Mouse (Mus musculus) neural tube, embryonic 13.5 days (tissue): ENCODE data around the gene Chd1l. TPM values are rescaled to one million over a fixed set of nuclear protein-coding genes. Genes with fewer than 3 reads are reported as not detected.
A peak's percentile ranks its signal among the peaks of the same experiment; 100 is the strongest.

Experiments
- ATAC-seq: fragments of 200-750 bp; cut with Nextera tagmentation; 2 replicates; pipeline ENCODE4 v1.8.0; 2017; ENCODE audit warnings: low read depth, mild to moderate bottlenecking, moderate TSS enrichment, moderate library complexity
- H3K27ac ChIP-seq: fragments of 300-500 bp; sonication (generic); replicated peaks from 2 replicates; pipeline ENCODE4 v1.5.1; 2015; ENCODE audit warnings: moderate library complexity, mild to moderate bottlenecking, inconsistent platforms
- H3K27me3 ChIP-seq: fragments of 300-500 bp; sonication (generic); 2 replicates; pipeline ENCODE4 v1.6.1; 2015; ENCODE audit warnings: mild to moderate bottlenecking, inconsistent platforms
- H3K36me3 ChIP-seq: fragments of 300-500 bp; sonication (generic); 2 replicates; pipeline ENCODE4 v1.6.1; 2015; ENCODE audit warnings: mild to moderate bottlenecking, inconsistent platforms
- H3K4me1 ChIP-seq: fragments of 300-500 bp; sonication (generic); replicated peaks from 2 replicates; pipeline ENCODE4 v1.6.1; 2015; ENCODE audit warnings: inconsistent platforms
- H3K4me2 ChIP-seq: fragments of 300-500 bp; sonication (generic); 2 replicates; pipeline ENCODE4 v1.6.1; 2015; ENCODE audit warnings: inconsistent platforms, mild to moderate bottlenecking, moderate library complexity
- H3K4me3 ChIP-seq: fragments of 300-500 bp; sonication (generic); 2 replicates; pipeline ENCODE4 v1.5.1; 2015; ENCODE audit warnings: mild to moderate bottlenecking, inconsistent platforms
- H3K9ac ChIP-seq: fragments of 300-500 bp; sonication (generic); 2 replicates; pipeline ENCODE4 v1.6.1; 2015; ENCODE audit warnings: moderate library complexity, mild to moderate bottlenecking, inconsistent platforms
- H3K9me3 ChIP-seq: fragments of 300-500 bp; sonication (generic); 2 replicates; pipeline ENCODE4 v1.6.1; 2016; ENCODE audit warnings: inconsistent platforms
- WGBS: fragments of 180-500 bp; shearing (Covaris S2); methylation state at CpG from one replicate; pipeline ENCODE4 v1.1.7; 2015; 5-methylcytosine and 5-hydroxymethylcytosine counted together
- polyA plus RNA-seq: library from polyadenylated mRNA; unstranded; fragments of >200 nt; fragmentation: Nextera tagmentation; extraction: Ambion mirVana; gene quantifications from 2 replicates; pipeline ENCODE4 v1.2.1, GENCODE M21; 2015

Chd1l gene
- polyA plus RNA-seq, 1 experiment from 2014 or later: 6.3 TPM

GRCm38 (mm10) chr3:97564588-97564987 is 45.4 kb downstream of the Chd1l start:
- Histone ChIP-seq H3K36me3 (no peaks in the 10 kb centered on the region), H3K27me3 (no peaks in the 10 kb centered on the region), H3K9ac (no peak overlapping the region), H3K27ac (no peak overlapping the region), H3K4me1 (no peaks in the 10 kb centered on the region), H3K4me3 (no peak overlapping the region), H3K4me2 (no peak overlapping the region), H3K9me3 (no peaks in the 10 kb centered on the region)
- 87% methylated on average over 5 of the region's 5 CpGs for WGBS
- ATAC-seq: no peak

DNA sequence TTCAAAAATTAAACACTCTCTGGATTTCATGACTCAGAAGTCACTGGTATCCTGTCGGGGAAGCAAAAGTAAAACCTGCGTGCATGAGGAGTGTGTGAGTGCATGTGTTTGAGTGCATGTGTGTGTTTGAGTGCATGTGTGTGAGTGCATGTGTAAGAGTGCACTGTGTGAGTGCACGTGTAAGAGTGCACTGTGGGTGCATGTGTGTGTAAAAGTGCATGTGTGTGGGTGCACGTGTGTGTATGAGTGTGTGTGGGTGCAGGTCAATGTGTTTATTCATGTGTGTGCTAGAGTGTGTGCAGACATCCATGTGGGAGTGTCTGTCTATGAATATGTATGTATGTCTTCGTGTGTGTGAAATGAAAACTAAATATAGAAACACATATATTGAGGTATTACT is 51.4 kb downstream of the Chd1l start:
- Histone ChIP-seq H3K27me3 (no peaks in the 10 kb centered on the region), H3K4me1 (no peaks in the 10 kb centered on the region), H3K9me3 (no peaks in the 10 kb centered on the region), H3K9ac (no peak overlapping the region), H3K36me3 (no peaks in the 10 kb centered on the region), H3K4me2 (no peak overlapping the region), H3K27ac (no peak overlapping the region), H3K4me3 (no peak overlapping the region)
- 92% methylated on average over 5 of the region's 5 CpGs for WGBS
- no peak for ATAC-seq

DNA sequence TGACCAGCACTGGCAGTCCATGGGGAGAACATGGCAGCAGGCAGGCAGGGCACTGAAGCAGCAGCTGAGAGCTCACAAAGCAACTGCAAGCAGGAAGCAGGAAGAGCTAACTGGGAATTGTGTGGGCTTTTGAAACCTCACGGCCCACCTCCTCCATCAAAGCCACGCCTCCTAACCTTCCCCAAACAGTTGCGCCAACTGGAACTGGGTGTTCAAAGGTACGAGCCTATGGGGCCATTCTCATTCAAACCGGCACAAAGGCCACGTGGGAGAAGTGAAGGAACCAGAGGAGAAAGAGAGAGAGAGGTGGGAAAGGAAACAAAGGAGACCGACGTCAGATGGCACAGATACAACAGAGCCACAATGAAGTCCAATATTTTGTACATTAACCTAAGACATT is 63.8 kb downstream of the Chd1l start:
- no peak for ATAC-seq
- Histone ChIP-seq H3K27me3 (no peaks in the 10 kb centered on the region), H3K4me2 (no peak overlapping the region), H3K9ac (no peak overlapping the region), H3K36me3 (no peaks in the 10 kb centered on the region), H3K9me3 (no peaks in the 10 kb centered on the region), H3K4me3 (no peak overlapping the region), H3K4me1 (no peaks in the 10 kb centered on the region), H3K27ac (no peak overlapping the region)
- WGBS: 38% methylated on average over 8 of the region's 8 CpGs

GRCm38 (mm10) chr3:97540171-97540570 is 69.8 kb downstream of the Chd1l start:
- ATAC-seq: no peak
- H3K27me3 ChIP-seq: no peaks in the 10 kb centered on the region
- WGBS: 10% methylated on average over 1 of the region's 1 CpGs
- no peak overlapping the region for H3K9ac ChIP-seq
- no peaks in the 10 kb centered on the region for H3K4me1 ChIP-seq
- no peak overlapping the region for H3K27ac ChIP-seq
- no peaks in the 10 kb centered on the region for H3K9me3 ChIP-seq
- no peaks in the 10 kb centered on the region for H3K36me3 ChIP-seq
- H3K4me3 ChIP-seq: no peak overlapping the region
- H3K4me2 ChIP-seq: no peak overlapping the region

GRCm38 (mm10) chr3:97538634-97539033 is 71.4 kb downstream of the Chd1l start:
- no peak for ATAC-seq
- H3K4me2 ChIP-seq: no peak overlapping the region
- H3K27me3 ChIP-seq: no peaks in the 10 kb centered on the region
- H3K9me3 ChIP-seq: no peaks in the 10 kb centered on the region
- H3K4me1 ChIP-seq: no peaks in the 10 kb centered on the region
- H3K9ac ChIP-seq: no peak overlapping the region
- no peak overlapping the region for H3K4me3 ChIP-seq
- H3K27ac ChIP-seq: no peak overlapping the region
- H3K36me3 ChIP-seq: no peaks in the 10 kb centered on the region
- WGBS: 62% methylated on average over 1 of the region's 1 CpGs

DNA sequence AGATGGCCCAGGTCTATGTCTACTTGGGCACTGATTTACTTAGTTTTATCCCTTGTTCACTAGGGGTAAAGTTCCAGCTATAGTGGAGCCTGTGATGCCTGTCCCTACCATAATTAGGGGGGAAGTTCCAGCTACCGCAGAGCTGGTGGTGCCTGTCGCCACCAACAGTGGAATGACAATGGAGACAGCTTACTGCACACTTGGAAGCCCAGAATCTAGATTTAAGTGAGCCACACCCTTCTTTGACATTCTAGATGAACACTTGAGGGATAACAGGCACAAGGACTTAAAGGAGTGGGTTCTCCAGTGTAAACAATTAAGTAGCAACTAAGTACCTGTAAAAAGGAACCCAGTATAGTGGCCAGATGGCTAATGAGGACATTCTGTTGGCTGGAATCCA is 73.0 kb downstream of the Chd1l start:
- no peaks in the 10 kb centered on the region for H3K27me3 ChIP-seq
- H3K4me3 ChIP-seq: no peak overlapping the region
- no peaks in the 10 kb centered on the region for H3K4me1 ChIP-seq
- 91% methylated on average over 2 of the region's 2 CpGs for WGBS
- no peaks in the 10 kb centered on the region for H3K9me3 ChIP-seq
- no peak overlapping the region for H3K27ac ChIP-seq
- H3K4me2 ChIP-seq: no peak overlapping the region
- no peaks in the 10 kb centered on the region for H3K36me3 ChIP-seq
- H3K9ac ChIP-seq: no peak overlapping the region
- ATAC-seq: no peak

GRCm38 (mm10) chr3:97535660-97536059 is 74.3 kb downstream of the Chd1l start:
- no peak for ATAC-seq
- WGBS: 91% methylated on average over 5 of the region's 5 CpGs
- H3K9ac ChIP-seq: no peak overlapping the region
- no peak overlapping the region for H3K4me2 ChIP-seq
- H3K4me3 ChIP-seq: no peak overlapping the region
- H3K4me1 ChIP-seq: no peaks in the 10 kb centered on the region
- H3K27me3 ChIP-seq: no peaks in the 10 kb centered on the region
- H3K36me3 ChIP-seq: no peaks in the 10 kb centered on the region
- no peaks in the 10 kb centered on the region for H3K9me3 ChIP-seq
- H3K27ac ChIP-seq: no peak overlapping the region

GRCm38 (mm10) chr3:97525458-97525857 is 84.5 kb downstream of the Chd1l start:
- Histone ChIP-seq H3K4me1 (peaks cover 24% of the 10 kb centered on the region), H3K27ac (no peak overlapping the region; the same call in 1 of the 2 replicates), H3K9ac (no peak overlapping the region), H3K9me3 (no peaks in the 10 kb centered on the region), H3K36me3 (no peaks in the 10 kb centered on the region), H3K4me2 (no peak overlapping the region), H3K27me3 (no peaks in the 10 kb centered on the region), H3K4me3 (no peak overlapping the region)
- peak; percentile 33; the same call in 1 of the 2 replicates for ATAC-seq
- 55% methylated on average over 8 of the region's 8 CpGs for WGBS

GRCm38 (mm10) chr3:97524835-97525234 is 85.2 kb downstream of the Chd1l start:
- no peak overlapping the region for H3K4me2 ChIP-seq
- no peak overlapping the region for H3K4me3 ChIP-seq
- H3K9me3 ChIP-seq: no peaks in the 10 kb centered on the region
- no peak for ATAC-seq
- H3K27ac ChIP-seq: no peak overlapping the region
- WGBS: 83% methylated on average over 5 of the region's 5 CpGs
- H3K4me1 ChIP-seq: peaks cover 24% of the 10 kb centered on the region
- no peak overlapping the region for H3K9ac ChIP-seq
- H3K27me3 ChIP-seq: no peaks in the 10 kb centered on the region
- H3K36me3 ChIP-seq: no peaks in the 10 kb centered on the region

DNA sequence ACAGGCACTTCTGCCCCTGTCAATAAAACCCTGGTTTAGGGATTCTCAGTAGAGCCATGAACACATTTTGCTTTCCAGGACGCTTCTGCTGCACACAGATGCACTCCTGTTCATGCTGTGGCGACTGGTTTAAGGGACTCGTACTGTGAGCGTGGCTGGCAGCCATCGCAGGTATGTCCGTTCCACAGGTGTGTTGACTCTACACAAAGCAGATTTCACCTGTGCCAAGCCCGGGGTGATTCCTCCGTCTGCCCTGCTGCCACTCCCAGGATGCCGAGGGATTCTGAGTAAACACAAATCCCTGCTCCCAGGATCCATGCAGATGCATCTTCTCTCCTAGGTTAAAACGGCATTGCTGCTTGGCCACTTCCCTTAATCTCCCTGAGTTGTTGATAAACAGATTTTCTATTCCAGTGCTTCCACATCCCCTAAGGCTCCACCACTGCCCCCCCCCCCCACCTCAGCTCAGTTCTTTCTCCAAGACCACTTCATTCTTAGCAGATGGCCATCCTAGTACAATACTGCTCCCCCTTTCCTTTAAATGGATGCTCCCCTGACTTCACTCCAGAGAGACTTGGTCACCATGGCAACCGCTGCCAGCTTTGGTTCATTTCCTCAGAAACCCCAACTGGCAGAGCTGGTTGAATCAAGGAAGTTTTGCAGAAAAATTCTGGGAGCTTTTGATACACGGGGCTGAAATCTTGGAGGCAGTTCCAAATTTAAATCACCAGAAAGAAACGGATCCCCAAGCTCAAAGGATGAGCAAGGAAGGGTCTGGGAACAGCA is 87.9 kb downstream of the Chd1l start:
- peaks cover 24% of the 10 kb centered on the region for H3K4me1 ChIP-seq
- no peak overlapping the region for H3K4me2 ChIP-seq
- 74% methylated on average over 13 of the region's 13 CpGs for WGBS
- H3K36me3 ChIP-seq: no peaks in the 10 kb centered on the region
- peak; percentile 86 for ATAC-seq
- H3K27me3 ChIP-seq: no peaks in the 10 kb centered on the region
- H3K9ac ChIP-seq: no peak overlapping the region
- H3K4me3 ChIP-seq: no peak overlapping the region
- peak overlapping the region; percentile 52; the same call in 1 of the 2 replicates for H3K27ac ChIP-seq
- peaks cover 11% of the 10 kb centered on the region for H3K9me3 ChIP-seq

DNA sequence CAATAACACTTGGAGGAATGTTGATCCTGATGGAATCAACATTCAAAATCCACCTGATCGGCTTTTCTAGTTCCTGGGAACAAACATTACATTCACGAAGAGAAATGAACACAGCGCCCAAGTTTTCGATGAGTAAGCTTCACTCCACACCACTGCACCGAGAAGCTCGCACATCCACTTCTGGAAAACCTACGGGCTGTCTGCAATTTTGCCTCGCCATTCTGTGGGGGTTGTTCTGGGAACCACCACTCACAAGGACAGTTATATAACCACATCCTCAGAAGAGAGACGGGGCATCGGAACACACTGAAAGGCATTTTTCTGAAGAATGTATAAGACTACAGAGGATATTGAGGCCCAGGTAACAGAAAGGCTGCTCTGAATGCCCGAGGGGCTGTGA is 90.1 kb downstream of the Chd1l start:
- ATAC-seq: no peak
- H3K4me3 ChIP-seq: no peak overlapping the region

DNA sequence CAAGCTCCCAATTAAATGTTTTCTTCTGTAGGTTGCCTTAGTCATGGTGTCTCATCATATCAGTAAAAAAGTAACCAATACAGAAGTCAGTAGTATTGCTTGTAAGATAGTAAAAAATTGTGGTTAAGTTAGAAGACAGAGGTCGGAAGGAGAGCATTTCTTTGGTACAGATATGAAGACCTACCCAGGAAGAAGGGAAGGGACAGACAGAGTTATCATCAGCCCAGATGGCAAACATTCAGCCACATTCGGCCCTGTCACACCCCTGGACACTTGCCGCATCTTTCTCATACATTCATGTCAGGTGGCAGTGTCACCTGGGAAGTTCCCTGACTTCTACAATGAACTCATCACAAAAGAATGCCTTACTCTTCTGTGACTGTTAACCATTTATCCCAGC is 97.7 kb downstream of the Chd1l start:
- peaks cover 12% of the 10 kb centered on the region for H3K4me1 ChIP-seq
- WGBS: 92% methylated on average over 3 of the region's 3 CpGs
- H3K9ac ChIP-seq: no peak overlapping the region
- no peak overlapping the region for H3K4me3 ChIP-seq
- ATAC-seq: no peak
- no peak overlapping the region for H3K27ac ChIP-seq
- H3K27me3 ChIP-seq: no peaks in the 10 kb centered on the region
- peaks cover 1% of the 10 kb centered on the region; the same call in 1 of the 2 replicates for H3K9me3 ChIP-seq
- no peaks in the 10 kb centered on the region for H3K36me3 ChIP-seq
- no peak overlapping the region for H3K4me2 ChIP-seq

More for the DNA sequence above, 90.1 kb downstream of the Chd1l start:
- peaks cover 11% of the 10 kb centered on the region for H3K9me3 ChIP-seq
- no peak overlapping the region for H3K4me2 ChIP-seq
- H3K36me3 ChIP-seq: no peaks in the 10 kb centered on the region
- no peak overlapping the region for H3K9ac ChIP-seq
- WGBS: 95% methylated on average over 11 of the region's 11 CpGs
- no peaks in the 10 kb centered on the region for H3K27me3 ChIP-seq
- peaks cover 21% of the 10 kb centered on the region for H3K4me1 ChIP-seq
- H3K27ac ChIP-seq: no peak overlapping the region
